Mouse (Mus musculus): ENCODE results near the gene Aida. TPM values are rescaled to one million over a fixed set of nuclear protein-coding genes. Genes with fewer than 3 reads are reported as not detected.

The Aida gene
- 54.0 and 55.5 TPM in 2 replicates for polyA plus RNA-seq (2015; fragmentation: Nextera tagmentation; extraction: Ambion mirVana)

DNA sequence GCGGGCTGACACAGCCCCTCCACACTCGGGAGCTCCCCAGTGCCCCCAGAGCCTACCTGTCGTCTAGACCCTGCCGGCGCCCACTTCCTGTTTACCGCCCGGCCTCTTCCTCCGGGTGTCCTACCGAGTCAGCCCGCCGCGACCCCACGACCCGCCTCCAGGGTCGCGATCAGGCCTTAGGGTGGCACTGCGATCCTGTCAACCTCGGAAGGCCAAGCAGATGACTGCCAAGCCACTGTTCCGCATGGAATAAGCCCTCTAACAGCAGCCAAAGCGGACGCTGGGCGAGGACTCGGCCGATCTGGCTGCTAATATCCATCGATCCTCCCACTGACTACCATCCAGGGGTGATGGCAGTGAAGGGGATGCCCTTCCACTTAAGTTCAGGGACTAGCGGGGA, at the start of gene Aida:
Gene Aida, plus strand, starts transcription at position 126 of the 400 bp plus-strand sequence.
- peak; percentile 20 for ATAC-seq (replicated peaks)

DNA sequence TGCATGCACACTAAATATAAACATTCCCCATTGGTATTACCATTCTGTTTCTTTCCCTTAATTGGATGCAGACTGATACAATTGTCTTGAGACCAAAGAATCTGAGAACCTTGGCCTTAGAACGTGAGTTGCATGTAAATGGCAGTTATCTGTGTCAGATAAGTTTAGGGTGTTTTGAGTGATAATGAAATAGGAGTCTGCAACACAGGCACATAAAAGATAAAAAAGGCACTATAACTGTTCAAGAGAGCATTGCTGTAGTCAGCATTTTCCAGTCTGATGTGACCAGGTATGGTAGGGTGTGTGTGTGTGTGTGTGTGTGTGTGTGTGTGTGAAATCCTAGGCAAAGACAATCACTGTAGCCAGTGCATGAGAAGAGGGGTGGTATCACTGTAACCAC, 48.2 kb upstream of the Aida start:
- no peaks in the 10 kb centered on the region for H3K27me3 ChIP-seq
- 57% methylated on average over 1 of the region's 1 CpGs for WGBS
- no peak overlapping the region for H3K9ac ChIP-seq (replicated peaks)

More for the DNA sequence above, at the start of gene Aida:
- peaks cover 22% of the 10 kb centered on the region for H3K36me3 ChIP-seq
- peak within 1 kb of the TSS; percentile 58 for H3K9ac ChIP-seq (replicated peaks)
- H3K27me3 ChIP-seq, result no peaks in the 10 kb centered on the region
- peak within 1 kb of the TSS; percentile 80 for H3K27ac ChIP-seq (replicated peaks)
- H3K4me1 ChIP-seq, result no peaks in the 10 kb centered on the region
- peak within 1 kb of the TSS; percentile 49 for H3K4me3 ChIP-seq
- WGBS, result under 1% methylated on average over 26 of the region's 26 CpGs
- H3K4me2 ChIP-seq (replicated peaks), result peak within 1 kb of the TSS; percentile 49
- H3K9me3 ChIP-seq, result no peaks in the 10 kb centered on the region

DNA sequence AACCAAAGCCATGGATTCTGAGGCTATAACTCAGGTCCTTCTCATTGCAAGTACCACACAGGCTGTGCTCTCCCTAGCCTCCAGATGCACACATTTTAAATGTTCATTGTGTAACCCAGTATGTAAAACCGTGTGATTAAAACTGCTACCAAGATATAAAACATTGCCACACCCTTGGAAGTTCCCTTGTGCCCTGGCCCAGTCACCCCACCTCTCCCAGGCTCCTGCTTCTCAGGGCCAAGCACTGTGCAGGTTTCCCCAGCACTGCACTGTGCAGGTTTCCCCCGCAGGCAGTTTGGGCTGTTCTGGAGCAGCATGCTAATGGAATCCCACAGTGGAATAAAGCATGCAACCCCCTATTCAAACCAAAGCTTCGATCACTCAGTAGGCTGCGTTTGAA, 45.8 kb upstream of the Aida start:
- 72% methylated on average over 4 of the region's 4 CpGs for WGBS
- no peak for ATAC-seq (replicated peaks)
- Histone ChIP-seq H3K4me1 (peaks cover 7% of the 10 kb centered on the region), H3K27ac (replicated peaks) (no peak overlapping the region), H3K27me3 (no peaks in the 10 kb centered on the region), H3K9me3 (no peaks in the 10 kb centered on the region), H3K4me2 (replicated peaks) (no peak overlapping the region), H3K36me3 (no peaks in the 10 kb centered on the region), H3K4me3 (no peak overlapping the region), H3K9ac (replicated peaks) (no peak overlapping the region)

More for the DNA sequence above, 48.2 kb upstream of the Aida start:
- Histone ChIP-seq H3K9me3 (no peaks in the 10 kb centered on the region), H3K4me3 (no peak overlapping the region), H3K36me3 (no peaks in the 10 kb centered on the region), H3K4me2 (replicated peaks) (no peak overlapping the region), H3K27ac (replicated peaks) (no peak overlapping the region), H3K4me1 (peaks cover 7% of the 10 kb centered on the region)
- ATAC-seq (replicated peaks), result no peak

DNA sequence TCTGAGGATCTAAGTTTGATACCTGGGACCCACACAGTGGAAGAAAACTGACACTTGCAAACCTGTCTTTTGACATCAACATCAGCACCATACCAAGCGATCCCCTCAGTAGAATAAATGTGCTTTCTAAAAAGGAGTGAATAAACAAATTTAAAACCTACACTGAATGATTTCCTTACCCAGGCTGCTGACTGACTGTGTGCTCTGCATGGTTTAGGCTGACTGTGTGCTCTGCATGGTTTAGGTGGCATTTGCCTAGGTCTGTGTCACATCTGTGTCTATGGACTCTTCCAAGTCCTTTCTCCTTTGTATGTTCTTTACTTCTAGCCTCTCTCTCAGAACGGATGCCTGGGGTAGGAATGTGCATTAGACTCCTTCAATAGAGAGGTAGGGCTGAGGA, 44.6 kb upstream of the Aida start:
- no peaks in the 10 kb centered on the region for H3K9me3 ChIP-seq
- no peak for ATAC-seq (replicated peaks)
- H3K4me2 ChIP-seq (replicated peaks), result no peak overlapping the region

DNA sequence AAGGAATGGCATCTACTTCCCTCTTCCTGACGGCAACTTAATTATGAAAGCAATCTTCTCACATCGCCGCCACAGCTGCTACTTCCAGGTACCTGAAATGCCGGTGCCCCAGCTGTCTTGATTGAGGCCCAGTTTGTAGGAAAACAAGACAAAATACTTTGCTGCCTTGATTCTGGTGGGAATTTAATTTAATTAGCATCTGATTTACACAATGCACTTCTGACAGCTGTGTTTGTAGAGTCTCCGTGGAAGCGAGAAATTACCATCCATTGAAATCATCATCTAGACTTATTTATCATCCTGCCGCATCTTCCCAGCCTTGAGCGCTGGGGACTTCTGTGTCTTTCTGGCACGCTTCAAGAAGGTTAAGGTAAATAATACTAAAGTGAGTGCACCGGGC, 43.8 kb upstream of the Aida start:
- Histone ChIP-seq H3K27me3 (no peaks in the 10 kb centered on the region), H3K36me3 (no peaks in the 10 kb centered on the region), H3K4me3 (no peak overlapping the region), H3K9ac (replicated peaks) (no peak overlapping the region), H3K9me3 (no peaks in the 10 kb centered on the region), H3K4me2 (replicated peaks) (no peak overlapping the region), H3K27ac (replicated peaks) (no peak overlapping the region), H3K4me1 (peaks cover 7% of the 10 kb centered on the region)
- WGBS, result 43% methylated on average over 10 of the region's 10 CpGs
- ATAC-seq (replicated peaks), result no peak

More for the DNA sequence above, 44.6 kb upstream of the Aida start:
- WGBS, result 78% methylated on average over 2 of the region's 2 CpGs
- H3K4me1 ChIP-seq, result peaks cover 7% of the 10 kb centered on the region
- no peaks in the 10 kb centered on the region for H3K27me3 ChIP-seq
- no peak overlapping the region for H3K4me3 ChIP-seq
- no peak overlapping the region for H3K9ac ChIP-seq (replicated peaks)
- no peak overlapping the region for H3K27ac ChIP-seq (replicated peaks)
- H3K36me3 ChIP-seq, result no peaks in the 10 kb centered on the region

DNA sequence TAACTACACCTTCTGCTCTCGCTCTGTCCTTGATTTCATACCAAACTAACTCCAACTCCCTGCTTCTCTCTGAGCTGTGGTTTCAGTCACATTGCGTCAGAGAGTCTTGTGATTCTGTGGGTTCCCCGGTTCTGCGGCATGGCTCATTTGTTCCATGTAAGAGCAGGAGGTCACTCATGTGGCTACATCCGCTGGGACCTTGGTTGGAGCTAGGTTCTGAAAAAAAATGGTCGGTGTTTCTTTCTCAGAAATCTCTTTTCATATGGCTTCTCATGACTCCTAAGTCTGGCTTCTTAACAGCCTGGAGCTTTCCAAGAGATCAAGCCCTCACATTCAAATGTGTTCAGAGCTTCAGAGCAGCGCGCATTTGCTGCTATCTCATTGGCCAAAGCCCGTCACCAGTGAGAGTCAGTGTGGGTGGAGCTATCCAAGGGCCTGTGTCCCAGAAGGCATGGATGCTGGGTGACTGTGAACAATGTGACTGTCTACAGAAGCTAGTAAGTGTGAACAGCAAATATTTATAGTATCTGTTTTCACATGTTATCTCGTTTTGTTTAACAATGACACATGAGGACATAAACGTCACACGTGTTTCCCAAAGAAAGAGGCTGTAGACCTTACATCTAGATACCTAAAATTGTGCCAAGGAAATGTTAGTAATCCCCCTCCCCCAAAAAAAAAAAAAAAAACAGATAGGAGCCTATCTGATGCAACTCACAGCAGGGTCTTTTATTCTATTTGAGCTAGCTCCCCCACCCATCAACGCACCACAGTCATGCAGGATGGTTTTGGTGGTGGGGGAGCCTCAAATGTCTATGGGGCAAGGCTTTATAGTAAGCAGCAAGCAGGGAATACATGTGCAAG, 32.0 kb upstream of the Aida start:
- WGBS, result 78% methylated on average over 13 of the region's 13 CpGs
- ATAC-seq (replicated peaks), result no peak
- no peaks in the 10 kb centered on the region for H3K27me3 ChIP-seq

DNA sequence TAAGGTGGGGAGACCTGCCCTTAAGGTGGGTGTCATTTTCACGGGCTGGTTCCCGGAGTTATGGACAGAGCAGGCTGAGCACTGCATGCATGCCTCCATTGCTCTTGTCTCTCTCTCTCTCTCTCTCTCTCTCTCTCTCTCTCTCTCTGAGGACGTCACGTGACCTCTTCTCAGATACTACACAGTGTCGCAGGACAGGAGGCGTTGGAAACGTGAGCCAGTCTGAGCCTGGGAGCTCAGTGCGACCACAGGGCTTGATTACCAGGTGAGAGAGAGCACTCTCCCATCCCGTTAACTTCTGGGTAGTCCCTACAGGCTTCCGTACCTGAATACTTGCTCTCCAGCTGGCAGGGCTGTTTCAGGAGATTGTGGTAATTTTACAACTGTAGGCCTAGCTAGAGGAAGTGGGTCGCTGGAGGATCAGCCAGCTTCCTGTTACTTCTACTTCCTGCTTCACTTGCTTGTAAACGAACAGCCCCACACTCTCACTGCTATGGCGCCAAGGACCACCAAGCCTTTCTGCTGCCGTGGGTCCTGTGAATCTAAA, 30.4 kb upstream of the Aida start:
- 82% methylated on average over 14 of the region's 14 CpGs for WGBS
- Histone ChIP-seq H3K4me2 (replicated peaks) (no peak overlapping the region), H3K27ac (replicated peaks) (no peak overlapping the region), H3K4me1 (no peaks in the 10 kb centered on the region), H3K9ac (replicated peaks) (no peak overlapping the region), H3K4me3 (no peak overlapping the region), H3K9me3 (no peaks in the 10 kb centered on the region), H3K27me3 (no peaks in the 10 kb centered on the region), H3K36me3 (no peaks in the 10 kb centered on the region)
- ATAC-seq (replicated peaks), result no peak

More for the DNA sequence above, 32.0 kb upstream of the Aida start:
- H3K4me1 ChIP-seq, result no peaks in the 10 kb centered on the region
- H3K36me3 ChIP-seq, result no peaks in the 10 kb centered on the region
- H3K9ac ChIP-seq (replicated peaks), result no peak overlapping the region
- no peak overlapping the region for H3K27ac ChIP-seq (replicated peaks)
- H3K9me3 ChIP-seq, result no peaks in the 10 kb centered on the region
- no peak overlapping the region for H3K4me3 ChIP-seq
- no peak overlapping the region for H3K4me2 ChIP-seq (replicated peaks)

DNA sequence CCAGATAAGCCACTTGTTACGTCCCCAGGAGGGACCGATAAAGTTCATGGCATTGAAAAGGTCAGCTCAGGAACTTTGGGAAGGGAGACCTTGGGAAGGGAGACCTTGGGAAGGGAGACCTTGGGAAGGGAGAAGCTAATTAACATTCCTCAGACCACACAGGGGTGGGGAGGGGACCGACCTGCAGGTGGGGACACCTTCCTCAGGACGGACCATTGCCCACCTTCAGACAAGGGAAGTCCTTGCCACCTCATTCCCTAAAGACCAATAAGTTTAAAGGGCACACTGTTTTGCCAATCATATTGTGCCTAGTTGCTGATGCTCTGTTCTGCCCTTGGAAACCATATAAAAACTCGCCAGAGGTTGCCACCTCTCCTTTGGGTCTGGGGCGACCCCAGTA, 28.7 kb upstream of the Aida start:
- no peak overlapping the region for H3K27ac ChIP-seq (replicated peaks)
- no peaks in the 10 kb centered on the region for H3K4me1 ChIP-seq
- no peaks in the 10 kb centered on the region for H3K9me3 ChIP-seq
- H3K4me2 ChIP-seq (replicated peaks), result no peak overlapping the region
- H3K4me3 ChIP-seq, result no peak overlapping the region
- ATAC-seq (replicated peaks), result no peak
- no peaks in the 10 kb centered on the region for H3K27me3 ChIP-seq
- no peak overlapping the region for H3K9ac ChIP-seq (replicated peaks)
- no peaks in the 10 kb centered on the region for H3K36me3 ChIP-seq
- 70% methylated on average over 6 of the region's 6 CpGs for WGBS

DNA sequence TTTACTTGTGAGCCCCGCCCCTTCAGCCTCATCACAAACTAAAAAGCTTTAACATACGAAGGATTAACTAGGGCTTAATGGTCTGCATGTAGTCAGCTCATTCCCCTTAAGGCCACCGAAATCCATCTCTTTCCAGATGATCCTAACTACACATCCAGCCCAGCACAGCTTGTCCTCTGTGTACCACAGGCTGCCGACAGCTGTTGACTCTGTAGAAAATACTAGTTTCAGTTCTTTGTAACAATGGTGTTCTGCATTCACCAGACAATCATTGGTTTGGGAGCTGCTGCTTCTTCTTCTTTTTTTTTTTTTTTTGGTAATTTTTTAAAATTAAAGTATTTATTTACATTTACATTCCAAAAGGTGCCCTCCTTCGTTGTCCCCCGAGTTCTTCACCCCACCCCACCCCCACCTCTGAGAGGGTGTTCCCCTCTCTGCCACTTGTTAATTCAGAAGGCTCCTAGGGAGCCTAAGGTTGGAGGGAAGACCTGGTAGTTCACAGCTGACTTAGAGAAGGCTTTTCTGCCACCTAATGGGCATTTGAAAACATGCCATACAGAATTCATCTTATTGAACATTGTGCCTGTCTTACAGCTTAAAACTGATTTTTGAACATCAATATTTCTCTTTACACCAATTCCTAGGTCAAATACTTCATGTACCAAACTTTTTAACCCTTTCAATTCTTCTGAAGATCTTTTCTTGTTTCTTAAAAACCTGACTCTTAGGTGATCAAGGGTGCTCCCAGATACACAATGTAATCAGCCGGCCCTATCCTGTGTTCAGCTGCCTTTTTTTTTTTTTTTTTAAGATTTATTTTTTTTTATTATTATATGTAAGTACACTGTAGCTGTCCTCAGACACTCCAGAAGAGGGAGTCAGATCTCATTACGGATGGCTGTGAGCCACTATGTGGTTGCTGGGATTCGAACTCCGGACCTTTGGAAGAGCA, 23.2 kb upstream of the Aida start:
- H3K4me3 ChIP-seq, result no peak overlapping the region
- H3K9ac ChIP-seq (replicated peaks), result no peak overlapping the region
- no peaks in the 10 kb centered on the region for H3K4me1 ChIP-seq
- 60% methylated on average over 10 of the region's 10 CpGs for WGBS
- peaks cover 7% of the 10 kb centered on the region; the same call in 1 of the 2 replicates for H3K36me3 ChIP-seq
- no peaks in the 10 kb centered on the region for H3K27me3 ChIP-seq
- H3K27ac ChIP-seq (replicated peaks), result no peak overlapping the region
- no peak for ATAC-seq (replicated peaks)
- H3K4me2 ChIP-seq (replicated peaks), result no peak overlapping the region
- H3K9me3 ChIP-seq, result no peaks in the 10 kb centered on the region

DNA sequence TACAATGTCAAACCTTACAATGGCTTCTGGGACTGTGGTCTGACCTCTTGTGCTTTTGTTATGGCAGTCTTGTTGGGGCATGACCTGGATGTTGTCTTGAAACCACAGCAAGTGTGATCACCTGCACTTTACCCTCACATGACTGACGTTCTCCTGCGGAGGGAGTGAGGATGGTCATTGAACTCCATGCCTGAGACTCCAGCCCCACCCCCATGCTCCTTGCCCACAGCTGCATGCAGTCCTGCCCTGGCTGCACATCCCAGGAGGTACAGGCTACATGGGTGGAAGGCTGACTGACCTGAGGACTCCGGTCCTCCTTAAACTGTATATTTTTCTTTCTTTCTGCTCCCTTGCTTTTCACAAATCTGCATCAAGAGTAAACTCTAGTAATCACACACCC, 22.0 kb upstream of the Aida start:
- no peak overlapping the region for H3K9ac ChIP-seq (replicated peaks)
- WGBS, result 72% methylated on average over 3 of the region's 3 CpGs
- H3K4me3 ChIP-seq, result no peak overlapping the region
- no peak overlapping the region for H3K27ac ChIP-seq (replicated peaks)
- no peak for ATAC-seq (replicated peaks)
- H3K9me3 ChIP-seq, result no peaks in the 10 kb centered on the region
- H3K4me2 ChIP-seq (replicated peaks), result no peak overlapping the region
- H3K36me3 ChIP-seq, result peaks cover 17% of the 10 kb centered on the region
- H3K4me1 ChIP-seq, result no peaks in the 10 kb centered on the region
- H3K27me3 ChIP-seq, result no peaks in the 10 kb centered on the region

DNA sequence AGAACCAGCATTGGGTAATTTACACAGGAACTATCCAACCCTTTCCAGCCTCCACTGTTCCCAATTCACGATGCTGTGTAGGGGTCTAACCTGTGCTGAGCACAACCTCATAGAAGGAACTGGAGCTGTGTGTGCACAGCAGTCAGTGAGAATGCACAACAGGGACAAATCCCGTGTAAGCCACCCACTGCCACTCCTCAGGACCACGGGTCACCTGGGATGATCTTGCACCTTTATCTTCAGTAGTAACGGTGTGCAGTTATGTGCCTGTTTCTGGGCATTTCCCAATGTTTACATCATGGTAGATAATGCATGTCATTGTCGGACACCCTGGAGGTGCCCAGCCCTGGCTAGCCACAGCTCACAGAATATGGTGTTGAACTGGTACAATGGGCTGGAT, 20.6 kb upstream of the Aida start:
- H3K9me3 ChIP-seq, result no peaks in the 10 kb centered on the region
- H3K4me3 ChIP-seq, result no peak overlapping the region
- H3K36me3 ChIP-seq, result peaks cover 29% of the 10 kb centered on the region
- no peaks in the 10 kb centered on the region for H3K27me3 ChIP-seq
- no peak overlapping the region for H3K27ac ChIP-seq (replicated peaks)
- WGBS, result 81% methylated on average over 5 of the region's 5 CpGs
- no peak overlapping the region for H3K9ac ChIP-seq (replicated peaks)
- H3K4me2 ChIP-seq (replicated peaks), result no peak overlapping the region
- H3K4me1 ChIP-seq, result no peaks in the 10 kb centered on the region
- ATAC-seq (replicated peaks), result no peak

DNA sequence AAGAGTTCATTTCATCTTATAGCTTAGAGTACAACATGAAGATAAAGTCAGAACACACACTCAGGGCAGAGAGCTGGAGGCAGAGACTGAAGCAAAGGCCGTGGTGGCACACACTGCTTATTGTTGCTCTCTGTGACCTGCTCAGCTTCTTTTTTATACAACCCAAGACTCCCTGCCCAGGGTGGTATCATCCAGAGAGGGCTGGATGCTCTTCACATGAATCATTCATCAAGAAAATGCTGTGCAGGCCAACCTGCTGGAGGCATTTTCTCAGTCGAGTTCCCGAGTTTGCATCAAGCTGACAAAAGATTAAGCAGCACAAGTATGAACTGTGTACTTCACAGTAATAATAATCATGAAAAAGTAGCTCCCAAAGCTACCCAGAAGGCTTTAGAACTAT, 8.0 kb upstream of the Aida start:
- H3K9ac ChIP-seq (replicated peaks), result no peak overlapping the region
- no peaks in the 10 kb centered on the region for H3K9me3 ChIP-seq
- H3K36me3 ChIP-seq, result peaks cover 88% of the 10 kb centered on the region
- H3K27me3 ChIP-seq, result no peaks in the 10 kb centered on the region
- no peak overlapping the region for H3K4me2 ChIP-seq (replicated peaks)
- no peak overlapping the region for H3K4me3 ChIP-seq
- 86% methylated on average over 3 of the region's 3 CpGs for WGBS
- ATAC-seq (replicated peaks), result no peak
- H3K27ac ChIP-seq (replicated peaks), result no peak overlapping the region
- no peaks in the 10 kb centered on the region for H3K4me1 ChIP-seq

Data from forebrain, embryonic 15.5 days (tissue).